In the genomic region with DNA sequence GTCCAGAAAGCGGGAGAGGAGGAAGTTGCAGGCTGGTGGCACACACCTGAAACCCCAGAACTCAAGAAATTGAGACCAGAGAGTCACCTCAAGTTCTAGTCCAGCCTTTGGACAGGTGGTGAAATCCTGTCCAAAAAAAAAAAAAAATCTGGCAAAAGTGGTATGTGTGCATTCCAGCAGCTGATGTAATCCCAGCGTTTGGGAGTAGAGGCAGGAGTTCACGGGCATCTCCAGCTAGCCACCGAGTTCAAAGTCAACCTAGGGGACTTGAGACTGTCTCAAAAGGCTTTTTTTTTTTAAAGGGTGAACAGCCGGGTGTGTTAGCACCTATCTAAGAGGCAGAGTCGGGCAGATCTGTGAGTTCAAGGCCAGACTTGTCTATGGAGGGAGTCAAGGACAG, we compare ENCODE assay signal across 22 mouse cellular contexts. TPM values are rescaled to one million over a fixed set of nuclear protein-coding genes. Genes with fewer than 3 reads are reported as not detected.
"Had no signal": no experiment of that assay in that cellular context is flagged by ENCODE, and none has a peak within 500 bp of the region (broad histone marks: within the 10 kb centered on the region; RNA-seq: fewer than 3 reads in every experiment).

No protein-coding gene starts in this region.

- H3K4me3 ChIP-seq: intestine, embryonic 15.5 days; kidney, embryonic 15.5 days; limb, embryonic 13.5 days; lung, embryonic 15.5 days; megakaryocyte, embryonic 14.5 days; midbrain, embryonic 10.5 days; midbrain, embryonic 13.5 days; myocyte; neural tube, embryonic 13.5 days had no signal

- DNase-seq: left cerebral cortex, postnatal 4 days; lung, adult 18-20 months; lung, postnatal 10 days; lung, postnatal 36 days; retina, postnatal 1 day; right cerebral cortex, postnatal 25 days; thymus, adult 18-20 months; thymus, postnatal 36 days had no signal

- H3K4me1 ChIP-seq: lung, embryonic 15.5 days; midbrain, embryonic 13.5 days; neural tube, embryonic 13.5 days had no signal

- H3K4me2 ChIP-seq: intestine, embryonic 15.5 days; kidney, embryonic 15.5 days; limb, embryonic 13.5 days; lung, embryonic 15.5 days; midbrain, embryonic 13.5 days; neural tube, embryonic 13.5 days had no signal

- ATAC-seq: intestine, embryonic 15.5 days; midbrain, embryonic 13.5 days; midbrain, embryonic 16.5 days had no signal

- H3K27ac ChIP-seq: intestine, embryonic 15.5 days; kidney, embryonic 15.5 days; limb, embryonic 13.5 days; liver, embryonic 14.5 days; lung, embryonic 15.5 days; midbrain, embryonic 10.5 days; midbrain, embryonic 13.5 days; neural tube, embryonic 13.5 days had no signal

- H3K9ac ChIP-seq: intestine, embryonic 15.5 days; kidney, embryonic 15.5 days; limb, embryonic 13.5 days; liver, embryonic 14.5 days; lung, embryonic 15.5 days; midbrain, embryonic 13.5 days; neural tube, embryonic 13.5 days had no signal

- H3K27me3 ChIP-seq: intestine, embryonic 15.5 days; kidney, embryonic 15.5 days; limb, embryonic 13.5 days; lung, embryonic 15.5 days; megakaryocyte, embryonic 14.5 days; midbrain, embryonic 13.5 days; neural tube, embryonic 13.5 days had no signal

- H3K36me3 ChIP-seq: midbrain, embryonic 13.5 days had no signal

- H3K9me3 ChIP-seq: intestine, embryonic 15.5 days; kidney, embryonic 15.5 days; limb, embryonic 13.5 days; lung, embryonic 15.5 days; midbrain, embryonic 10.5 days; midbrain, embryonic 13.5 days; neural tube, embryonic 13.5 days had no signal

RNA-seq across cellular contexts. Expression of gene C1s2, which starts 40.3 kb away (rescaled TPM):
- total RNA-seq: monocyte, adult 5-6 weeks; neutrophil, adult 5-6 weeks had no signal
- polyA plus RNA-seq: intestine, embryonic 15.5 days; limb, embryonic 13.5 days; neural tube, embryonic 13.5 days; stomach, embryonic 16.5 days had no signal
